Mouse (Mus musculus): ENCODE data around the gene Cfp. TPM values are rescaled to one million over a fixed set of nuclear protein-coding genes. Genes with fewer than 3 reads are reported as not detected.

Gene Cfp
- 1 to 10 TPM; 4.3 to 4.4 TPM for total RNA-seq (2021)
- long read RNA-seq, experiment 1, partial matches to known transcripts, result 0 of 3 reads
- long read RNA-seq, experiment 1, other reads (novel, unspliced or antisense), result 0 of 3 reads
- long read RNA-seq, experiment 2, partial matches to known transcripts, result 1 of 3 reads
- long read RNA-seq, experiment 2, other reads (novel, unspliced or antisense), result 1 of 3 reads

GRCm38 (mm10) chrX:20931364-20931763 is at the start of gene Cfp:
Cfp (minus strand) TSS chrX:20931555.
- no peak for DNase-seq
- intact Hi-C loops (cut with DNase I; ENCODE audit: low total_unique reads), result no loop called here

GRCm38 (mm10) chrX:20980901-20981300 is 49.5 kb upstream of the Cfp start:
- intact Hi-C loops (cut with DNase I; ENCODE audit: low total_unique reads), result no loop called here
- no peak for DNase-seq

- peak; percentile 84 for DNase-seq
- intact Hi-C loops (cut with DNase I; ENCODE audit: low total_unique reads), result no loop called here
Measured at GRCm38 (mm10) chrX:20961477-20962378, 30.4 kb upstream of the Cfp start, which contains the start of gene Uxt. Uxt (minus strand) TSS chrX:20962017.

- DNase-seq, result peak; percentile 80
- intact Hi-C loops (cut with DNase I; ENCODE audit: low total_unique reads), result no loop called here
Measured at GRCm38 (mm10) chrX:20950191-20950880, 19.0 kb upstream of the Cfp start, which contains the start of gene Elk1. Elk1 (minus strand) TSS chrX:20950608.

- peak; percentile 42 for DNase-seq
- intact Hi-C loops (cut with DNase I; ENCODE audit: low total_unique reads), result no loop called here
Measured at GRCm38 (mm10) chrX:20946055-20946454, 14.7 kb upstream of the Cfp start.

- DNase-seq, result no peak
- intact Hi-C loops (cut with DNase I; ENCODE audit: low total_unique reads), result no loop called here
Measured at GRCm38 (mm10) chrX:20931963-20932362, 608 bp upstream of the Cfp start.

GRCm38 (mm10) chrX:20929859-20930258 is 1.5 kb downstream of the Cfp start:
- no peak for DNase-seq
- intact Hi-C loops (cut with DNase I; ENCODE audit: low total_unique reads), result no loop called here

GRCm38 (mm10) chrX:20924976-20925375 is 6.4 kb downstream of the Cfp start:
- intact Hi-C loops (cut with DNase I; ENCODE audit: low total_unique reads), result no loop called here
- no peak for DNase-seq

- DNase-seq, result no peak
- intact Hi-C loops (cut with DNase I; ENCODE audit: low total_unique reads), result no loop called here
Measured at GRCm38 (mm10) chrX:20923506-20923905, 7.8 kb downstream of the Cfp start.

GRCm38 (mm10) chrX:20921366-20921765 is 10.0 kb downstream of the Cfp start:
- intact Hi-C loops (cut with DNase I; ENCODE audit: low total_unique reads), result no loop called here
- no peak for DNase-seq

- intact Hi-C loops (cut with DNase I; ENCODE audit: low total_unique reads), result no loop called here
- peak; percentile 75 for DNase-seq
Measured at GRCm38 (mm10) chrX:20920844-20921364, 10.5 kb downstream of the Cfp start, which contains the start of gene Syn1. Syn1 (minus strand) TSS chrX:20921004.

GRCm38 (mm10) chrX:20920249-20920843 is 11.0 kb downstream of the Cfp start:
- DNase-seq, result no peak
- intact Hi-C loops (cut with DNase I; ENCODE audit: low total_unique reads), result no loop called here

- DNase-seq, result no peak
- intact Hi-C loops (cut with DNase I; ENCODE audit: low total_unique reads), result no loop called here
Measured at GRCm38 (mm10) chrX:20915075-20915474, 16.3 kb downstream of the Cfp start.

GRCm38 (mm10) chrX:20913726-20914125 is 17.6 kb downstream of the Cfp start:
- intact Hi-C loops (cut with DNase I; ENCODE audit: low total_unique reads), result no loop called here
- DNase-seq, result no peak

- intact Hi-C loops (cut with DNase I; ENCODE audit: low total_unique reads), result no loop called here
- DNase-seq, result no peak
Measured at GRCm38 (mm10) chrX:20910074-20910473, 21.3 kb downstream of the Cfp start.

Other genes with a start within 250 kb of the Cfp start
- 100 to 1,000 TPM; 122 TPM for gene Cdk16, start 243.6 kb downstream of the Cfp start, total RNA-seq (2021)
- gene Usp11, start 227.6 kb downstream of the Cfp start, total RNA-seq (2021), result 1 to 10 TPM; 3.1 to 3.4 TPM
- 10 to 100 TPM; 74.6 to 78.7 TPM for gene Araf, start 133.7 kb downstream of the Cfp start, total RNA-seq (2021)
- 1 to 10 TPM; 4.8 to 5.8 TPM for gene Timp1, start 61.4 kb downstream of the Cfp start, total RNA-seq (2021)
- gene Syn1, start 10.6 kb downstream of the Cfp start, total RNA-seq (2021), result under 1 TPM; 0.20 to 0.29 TPM
- 1 to 10 TPM; 6.4 to 7.3 TPM for gene Elk1, start 19.1 kb upstream of the Cfp start, total RNA-seq (2021)
- 10 to 100 TPM; 22.2 to 26.2 TPM for gene Uxt, start 30.5 kb upstream of the Cfp start, total RNA-seq (2021)
- gene Zfp182, start 130.8 kb upstream of the Cfp start, total RNA-seq (2021), result 1 to 10 TPM; 2.1 to 2.5 TPM
- gene Spaca5, start 136.9 kb upstream of the Cfp start, total RNA-seq (2021), result not detected
- gene Zfp300, start 158.0 kb upstream of the Cfp start, total RNA-seq (2021), result under 1 TPM; 0.33 to 0.53 TPM
- not detected for gene Ssxa1, start 184.3 kb upstream of the Cfp start, total RNA-seq (2021)
- not detected for gene Gm21876, start 244.1 kb upstream of the Cfp start, total RNA-seq (2021)